Mouse (Mus musculus) midbrain, embryonic 14.5 days (tissue): ENCODE data around the gene Dync2h1. TPM values are rescaled to one million over a fixed set of nuclear protein-coding genes. Genes with fewer than 3 reads are reported as not detected.

Source experiments
- ATAC-seq: fragments of 200-750 bp; cut with Nextera tagmentation; 2 replicates; pipeline ENCODE4 v1.8.0; 2017; ENCODE audit warnings: moderate number of reproducible peaks, moderate library complexity; ENCODE audit not compliant: low FRiP score, low TSS enrichment
- DNase-seq: peaks from one replicate; pipeline ENCODE4 v3.0.0-alpha.2; 2015
- H3K27ac ChIP-seq: fragments of 300-500 bp; sonication (generic); replicated peaks from 2 replicates; pipeline ENCODE4 v1.5.1; 2014; ENCODE audit warnings: mild to moderate bottlenecking, low read depth, low read length, moderate library complexity
- H3K27me3 ChIP-seq: fragments of 300-500 bp; sonication (generic); 2 replicates; pipeline ENCODE4 v1.6.1; 2014; ENCODE audit warnings: low read length, control low read depth, mixed read lengths; ENCODE audit not compliant: control insufficient read depth, insufficient read depth
- H3K36me3 ChIP-seq: fragments of 300-500 bp; sonication (generic); 2 replicates; pipeline ENCODE4 v1.6.1; 2014; ENCODE audit warnings: low read length, control low read depth; ENCODE audit not compliant: control insufficient read depth, insufficient read depth
- H3K4me1 ChIP-seq: fragments of 300-500 bp; sonication (generic); 2 replicates; pipeline ENCODE4 v1.6.1; 2014; ENCODE audit warnings: mild to moderate bottlenecking, antibody characterized with exemption, low read length, control low read depth; ENCODE audit not compliant: control insufficient read depth, insufficient read depth
- H3K4me2 ChIP-seq: fragments of 300-500 bp; sonication (generic); 2 replicates; pipeline ENCODE4 v1.6.1; 2014; ENCODE audit warnings: mild to moderate bottlenecking, low read length, moderate library complexity
- H3K4me3 ChIP-seq: fragments of 300-500 bp; sonication (generic); replicated peaks from 2 replicates; pipeline ENCODE4 v1.5.1; 2014; ENCODE audit warnings: low read depth, low read length
- H3K9ac ChIP-seq: fragments of 300-500 bp; sonication (generic); replicated peaks from 2 replicates; pipeline ENCODE4 v1.6.1; 2014; ENCODE audit warnings: mild to moderate bottlenecking, low read length, moderate library complexity
- H3K9me3 ChIP-seq: fragments of 300-500 bp; sonication (generic); 2 replicates; pipeline ENCODE4 v1.6.1; 2016; ENCODE audit warnings: low read length, control low read depth, mixed read lengths; ENCODE audit not compliant: control insufficient read depth
- WGBS: fragments of 180-500 bp; shearing (Covaris S2); extraction: QIAGEN DNeasy Blood & Tissue Kit; methylation state at CpG from one replicate; pipeline ENCODE4 v1.1.7; 2014; 5-methylcytosine and 5-hydroxymethylcytosine counted together
- polyA plus RNA-seq: library from polyadenylated mRNA; unstranded; fragments of >200 nt; fragmentation: Nextera tagmentation; extraction: Ambion mirVana; gene quantifications from 2 replicates; pipeline ENCODE4 v1.2.1, GENCODE M21; 2014

Dync2h1 gene
- polyA plus RNA-seq, 1 experiment from 2014 or later: 26.3 TPM

- H3K27ac ChIP-seq: no peak overlapping the region
- no peak overlapping the region for H3K4me3 ChIP-seq
- H3K27me3 ChIP-seq: no peaks in the 10 kb centered on the region
- ATAC-seq (no peak), DNase-seq (no peak)
- no peaks in the 10 kb centered on the region for H3K4me1 ChIP-seq
- no peaks in the 10 kb centered on the region for H3K9me3 ChIP-seq
- 89% methylated on average over 1 of the region's 1 CpGs for WGBS
- no peak overlapping the region for H3K4me2 ChIP-seq
- H3K9ac ChIP-seq: no peak overlapping the region
- no peaks in the 10 kb centered on the region for H3K36me3 ChIP-seq
Observed at GRCm38 (mm10) chr9:6901620-6902019, 282.6 kb downstream of the Dync2h1 start.

DNA sequence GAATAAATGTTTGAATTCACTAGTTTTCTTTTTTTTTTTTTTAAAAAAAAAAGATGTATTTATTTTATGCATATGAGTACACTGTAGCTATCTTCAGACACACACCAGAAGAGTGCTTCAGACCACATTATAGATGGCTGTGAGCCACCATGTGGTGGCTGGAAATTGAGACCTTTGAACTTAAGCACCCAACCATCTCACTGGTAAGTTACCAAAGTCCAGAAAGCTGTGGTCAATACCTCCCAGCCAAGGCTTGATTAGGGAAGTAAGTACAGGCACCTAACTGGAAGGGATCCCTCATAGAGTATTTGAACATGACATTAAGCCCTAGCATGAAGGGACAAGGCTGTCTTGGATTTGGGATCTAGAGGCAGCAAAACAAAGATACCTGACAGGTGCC lies 292.9 kb downstream of the Dync2h1 start:
- ATAC-seq (no peak), DNase-seq (no peak)
- Histone ChIP-seq H3K36me3 (no peaks in the 10 kb centered on the region), H3K4me2 (no peak overlapping the region), H3K4me1 (no peaks in the 10 kb centered on the region), H3K9me3 (no peaks in the 10 kb centered on the region), H3K27ac (no peak overlapping the region), H3K27me3 (no peaks in the 10 kb centered on the region), H3K4me3 (no peak overlapping the region), H3K9ac (no peak overlapping the region)

- H3K4me3 ChIP-seq: no peak overlapping the region
- no peaks in the 10 kb centered on the region for H3K27me3 ChIP-seq
- no peak for ATAC-seq
- no peaks in the 10 kb centered on the region for H3K36me3 ChIP-seq
- no peak overlapping the region for H3K27ac ChIP-seq
- no peak overlapping the region for H3K4me2 ChIP-seq
- WGBS: 84% methylated on average over 1 of the region's 1 CpGs
- no peaks in the 10 kb centered on the region for H3K4me1 ChIP-seq
- H3K9ac ChIP-seq: no peak overlapping the region
- DNase-seq: no peak
- no peaks in the 10 kb centered on the region for H3K9me3 ChIP-seq
Observed at GRCm38 (mm10) chr9:6881187-6881984, 302.9 kb downstream of the Dync2h1 start.

Other genes starting within 250 kb of the Dync2h1 start
- gene Dcun1d5, start 74 bp upstream of the Dync2h1 start, polyA plus RNA-seq: 118 TPM in 2 replicates
- gene Mmp13, start 88.1 kb upstream of the Dync2h1 start, polyA plus RNA-seq: 0.08 TPM in 1 of 2 replicates, not detected in the other
- not detected in 2 replicates for gene Mmp12, start 159.9 kb upstream of the Dync2h1 start, polyA plus RNA-seq
- gene Mmp1b, start 203.6 kb upstream of the Dync2h1 start, polyA plus RNA-seq: not detected in 2 replicates